13 mouse cellular contexts compared by ENCODE assay signal in the genomic region with DNA sequence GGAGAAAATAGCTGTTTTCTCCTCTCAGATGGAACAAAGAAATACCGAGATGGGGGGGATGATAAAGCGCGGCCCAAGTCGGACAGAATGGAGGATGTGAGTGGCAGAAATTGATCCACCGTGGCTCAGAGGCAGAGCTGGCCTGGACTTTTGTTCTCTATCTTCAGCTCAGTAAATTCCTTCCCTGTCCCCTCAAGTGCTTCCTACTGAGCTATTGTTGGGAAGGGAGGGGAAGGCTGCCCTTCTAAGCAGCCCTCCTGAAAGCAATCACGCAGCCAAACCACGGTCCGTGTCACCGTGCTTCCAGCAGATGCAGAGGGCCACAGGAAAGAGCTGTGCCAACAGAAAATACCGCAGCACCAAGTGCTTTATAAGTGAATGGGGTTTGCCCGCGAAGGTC.
A peak's percentile ranks its signal among the peaks of the same experiment; 100 is the strongest.
DNase-seq lines count a peak whose midpoint lies in the region; ATAC-seq and TF ChIP-seq lines count a peak whose summit lies in the region.
"Had no signal": no experiment of that assay in that cellular context is flagged by ENCODE, and none has a peak within 500 bp of the region (broad histone marks: within the 10 kb centered on the region; RNA-seq: fewer than 3 reads in every experiment).

No protein-coding gene starts in this region.

- no peak overlapping the region for H3K9ac ChIP-seq in ES-E14 (ENCODE audit: insufficient read depth, low read depth, low read length, poor library complexity, severe bottlenecking)
- H3K9ac ChIP-seq in forebrain, embryonic 11.5 days (ENCODE audit: low read length), result peak overlapping the region; percentile 35; the same call in 1 of the 2 replicates
- H3K9ac ChIP-seq in midbrain, embryonic 11.5 days (ENCODE audit: low read length), result peak overlapping the region; percentile 51

- no peak overlapping the region for H3K27ac ChIP-seq in ES-E14 (ENCODE audit: insufficient read depth, low read depth, low read length, poor library complexity, severe bottlenecking)
- no peak overlapping the region for H3K27ac ChIP-seq in forebrain, embryonic 11.5 days (ENCODE audit: low read depth, low read length)
- H3K27ac ChIP-seq in midbrain, embryonic 11.5 days (ENCODE audit: low read depth, low read length), result peak overlapping the region; percentile 57

- TF ChIP-seq CTCF in E14TG2a.4 (conservative IDR thresholded peaks at IDR 0.05; ENCODE audit: low read length), result no peak

- H3K4me3 ChIP-seq in E14TG2a.4 (replicated peaks; ENCODE audit: low read length) (peak overlapping the region; percentile 39), ES-E14 (ENCODE audit: insufficient read depth in 1 of 2, low read depth in 1 of 2, low read length in 2 of 2, poor library complexity in 1 of 2, severe bottlenecking in 1 of 2) (no peak overlapping the region)
- H3K4me3 ChIP-seq in forebrain, embryonic 11.5 days (ENCODE audit: low read depth, low read length), result no peak overlapping the region
- no peak overlapping the region for H3K4me3 ChIP-seq in midbrain, embryonic 11.5 days (ENCODE audit: low read depth, low read length)
- H3K4me3 ChIP-seq: megakaryocyte, embryonic 14.5 days had no signal

- H3K27me3 ChIP-seq in E14TG2a.4 (ENCODE audit: insufficient read depth, low read length), result peaks cover 2% of the 10 kb centered on the region; the same call in 1 of the 2 replicates
- no peaks in the 10 kb centered on the region for H3K27me3 ChIP-seq in forebrain, embryonic 11.5 days (ENCODE audit: control insufficient read depth, insufficient read depth, low read length)
- no peaks in the 10 kb centered on the region for H3K27me3 ChIP-seq in midbrain, embryonic 11.5 days (ENCODE audit: control insufficient read depth, insufficient read depth, low read length)
- H3K27me3 ChIP-seq: megakaryocyte, embryonic 14.5 days had no signal

- ATAC-seq in forebrain, embryonic 11.5 days (replicated peaks; ENCODE audit: low FRiP score), result no peak
- peak; percentile 52 for ATAC-seq in midbrain, embryonic 11.5 days (ENCODE audit: low FRiP score)

- peaks cover 16% of the 10 kb centered on the region for H3K9me3 ChIP-seq in E14TG2a.4 (ENCODE audit: low read length)
- no peaks in the 10 kb centered on the region for H3K9me3 ChIP-seq in ES-E14 (ENCODE audit: control insufficient read depth, insufficient read depth, low read depth, low read length)
- no peaks in the 10 kb centered on the region; the same call in 1 of the 2 replicates for H3K9me3 ChIP-seq in forebrain, embryonic 11.5 days (ENCODE audit: control insufficient read depth, low read length)
- H3K9me3 ChIP-seq in midbrain, embryonic 11.5 days (ENCODE audit: control insufficient read depth, low read length), result no peaks in the 10 kb centered on the region

- H3K4me1 ChIP-seq in E14TG2a.4 (replicated peaks; ENCODE audit: low read depth, low read length) (peaks cover 17% of the 10 kb centered on the region), ES-E14 (ENCODE audit: control insufficient read depth in 2 of 2, insufficient read depth in 2 of 2, low read length in 2 of 2, poor library complexity in 1 of 2) (0 out of 4 replicates have a peak, but pooled peaks cover 0 to 5% of the 10 kb centered on the region in 2 experiments)
- H3K4me1 ChIP-seq in forebrain, embryonic 11.5 days (replicated peaks; ENCODE audit: control insufficient read depth, insufficient read depth, low read length), result peaks cover 10% of the 10 kb centered on the region; the same call in 1 of the 2 replicates
- peaks cover 9% of the 10 kb centered on the region; the same call in 1 of the 2 replicates for H3K4me1 ChIP-seq in midbrain, embryonic 11.5 days (ENCODE audit: control insufficient read depth, insufficient read depth, low read length)
- H3K4me1 ChIP-seq: megakaryocyte, embryonic 14.5 days had no signal

- peak overlapping the region; percentile 32; the same call in 1 of the 2 replicates for H3K4me2 ChIP-seq in forebrain, embryonic 11.5 days (ENCODE audit: low read depth, low read length, severe bottlenecking)
- peak overlapping the region; percentile 24; the same call in 1 of the 2 replicates for H3K4me2 ChIP-seq in midbrain, embryonic 11.5 days

- no peaks in the 10 kb centered on the region for H3K36me3 ChIP-seq in E14TG2a.4 (ENCODE audit: insufficient read depth, low read length)
- H3K36me3 ChIP-seq in ES-E14 (ENCODE audit: control insufficient read depth, insufficient read depth, low read length, poor library complexity, severe bottlenecking), result no peaks in the 10 kb centered on the region
- no peaks in the 10 kb centered on the region for H3K36me3 ChIP-seq in forebrain, embryonic 11.5 days (ENCODE audit: control insufficient read depth, insufficient read depth, low read length)
- H3K36me3 ChIP-seq in midbrain, embryonic 11.5 days (ENCODE audit: control insufficient read depth, insufficient read depth, low read length), result no peaks in the 10 kb centered on the region
- H3K36me3 ChIP-seq: G1E had no signal

- 2% methylated on average over 12 of the region's 12 CpGs for WGBS in forebrain, embryonic 11.5 days
- WGBS in midbrain, embryonic 11.5 days, result 2% methylated on average over 12 of the region's 12 CpGs

- in situ Hi-C loops in ES-E14 (cut with MboI; ENCODE audit: low sequenced_read_pairs in 2 of 2, unreplicated experiment in 2 of 2), result no loop called here

- peak; percentile 22 for DNase-seq in ES-E14 (ENCODE audit: low read depth, low spot score)
- no peak for DNase-seq in forebrain, embryonic 11.5 days (ENCODE audit: low spot score)
- peak; percentile 95 for DNase-seq in midbrain, embryonic 11.5 days (ENCODE audit: low spot score, missing footprints)
- no peak for DNase-seq in layer of hippocampus, postnatal 14 days (ENCODE audit: low spot score in 2 of 2)
- DNase-seq in layer of hippocampus, adult 9-11 months, result no peak
- DNase-seq in right cerebral cortex, adult 2 months (ENCODE audit: low spot score in 2 of 2), result no peak
- DNase-seq: adrenal gland, adult 2 months; gastrocnemius, postnatal 10 days; kidney, adult 18-20 months; thymus, postnatal 14 days had no signal

TF ChIP-seq in ES-E14, 5 proteins besides CTCF, POLR2A, EP300 and RAD21:
- TF ChIP-seq MAFK (IDR thresholded peaks at IDR 0.05; ENCODE audit: insufficient read depth, low read depth, low read length) (no peak), ZC3H11A (IDR thresholded peaks at IDR 0.05; ENCODE audit: borderline replicate concordance, low read depth, low read length) (no peak), CHD2 (IDR thresholded peaks at IDR 0.05; ENCODE audit: low read depth, low read length) (no peak), ZNF384 (IDR thresholded peaks at IDR 0.05; ENCODE audit: low read depth, low read length) (no peak), HCFC1 (IDR thresholded peaks at IDR 0.05; ENCODE audit: borderline replicate concordance, insufficient read depth, low read length) (no peak)

Comparison
In these comparisons a context has a peak if more than half of its experiments do, and no peak if none do; other contexts are left out.
1. DNase-seq: peak in ES-E14 (single experiment) and midbrain, embryonic 11.5 days (single experiment); none in forebrain, embryonic 11.5 days (single experiment), layer of hippocampus, postnatal 14 days (0 of 2), layer of hippocampus, adult 9-11 months (single experiment) and right cerebral cortex, adult 2 months (0 of 2).